Mouse (Mus musculus): Measurements from ENCODE around the gene Wnt1. TPM values are rescaled to one million over a fixed set of nuclear protein-coding genes. Genes with fewer than 3 reads are reported as not detected.

Gene Wnt1
- polyA plus RNA-seq, 1 experiment from 2014 or later, result not detected

DNA sequence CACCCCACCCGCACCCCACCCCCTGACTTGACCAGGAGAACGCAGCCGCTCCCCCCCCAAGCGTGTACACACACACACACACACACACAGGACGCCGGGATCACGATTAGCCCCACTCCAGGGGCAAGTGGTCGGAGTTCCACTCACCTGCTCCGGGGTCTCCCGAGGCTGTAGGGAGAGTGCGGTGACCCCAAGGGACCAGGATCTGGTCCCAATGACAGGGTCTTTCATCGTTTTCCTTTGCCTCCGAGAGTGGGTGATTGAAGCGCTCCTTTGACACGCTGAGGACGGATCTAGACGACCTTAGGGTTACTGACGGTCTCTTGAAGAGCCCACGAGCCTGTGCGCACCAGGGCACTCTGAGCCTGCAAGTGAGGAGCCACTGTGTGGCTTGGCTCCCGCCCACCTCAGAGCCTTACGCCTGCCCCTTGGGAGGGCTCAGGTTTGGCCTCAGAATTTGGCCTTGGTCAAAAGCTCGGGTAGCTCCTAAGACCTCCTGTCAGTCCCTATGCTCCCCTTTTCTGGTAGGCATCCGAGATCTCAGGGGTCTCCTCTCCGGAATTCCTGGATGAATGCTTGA is 11.4 kb upstream of the Wnt1 start:
- Histone ChIP-seq H3K9ac (no peak overlapping the region), H3K4me3 (peak overlapping the region; percentile 41), H3K27me3 (replicated peaks) (peaks cover 93% of the 10 kb centered on the region), H3K9me3 (replicated peaks) (no peaks in the 10 kb centered on the region; the same call in 1 of the 2 replicates), H3K4me2 (peak overlapping the region; percentile 69), H3K27ac (ENCODE audit: poor library complexity, severe bottlenecking) (no peak overlapping the region), H3K36me3 (no peaks in the 10 kb centered on the region), H3K4me1 (replicated peaks) (peaks cover 42% of the 10 kb centered on the region)
- WGBS, result under 1% methylated on average over 25 of the region's 25 CpGs
- no peak for ATAC-seq (ENCODE audit: insufficient number of reproducible peaks, low FRiP score)

DNA sequence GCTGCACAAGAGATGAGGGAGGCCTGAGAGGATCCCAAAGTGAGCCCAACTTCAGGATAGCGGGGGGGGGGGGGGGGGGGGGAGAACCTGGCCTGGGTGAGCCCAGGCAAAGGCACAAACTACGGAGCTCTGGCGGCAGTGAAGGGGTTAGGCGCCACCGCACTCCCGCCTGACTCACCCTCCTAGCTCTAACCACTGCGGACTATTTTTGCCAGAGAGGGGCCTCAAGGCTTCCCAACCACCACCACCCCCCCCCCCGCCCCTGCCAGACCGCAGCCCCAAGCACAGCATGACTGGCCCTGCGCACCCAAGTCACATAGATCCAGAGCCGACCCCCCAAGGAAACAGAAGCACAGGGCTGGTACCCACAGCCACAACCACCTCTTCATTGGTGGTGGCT is 10.9 kb upstream of the Wnt1 start:
- Histone ChIP-seq H3K27me3 (replicated peaks) (peaks cover 89% of the 10 kb centered on the region), H3K4me1 (replicated peaks) (peaks cover 42% of the 10 kb centered on the region), H3K9ac (no peak overlapping the region), H3K27ac (ENCODE audit: poor library complexity, severe bottlenecking) (no peak overlapping the region), H3K9me3 (replicated peaks) (no peaks in the 10 kb centered on the region; the same call in 1 of the 2 replicates), H3K4me3 (peak overlapping the region; percentile 41; the same call in 1 of the 2 replicates), H3K4me2 (peak overlapping the region; percentile 69), H3K36me3 (no peaks in the 10 kb centered on the region)
- ATAC-seq (ENCODE audit: insufficient number of reproducible peaks, low FRiP score), result no peak
- 3% methylated on average over 11 of the region's 11 CpGs for WGBS

DNA sequence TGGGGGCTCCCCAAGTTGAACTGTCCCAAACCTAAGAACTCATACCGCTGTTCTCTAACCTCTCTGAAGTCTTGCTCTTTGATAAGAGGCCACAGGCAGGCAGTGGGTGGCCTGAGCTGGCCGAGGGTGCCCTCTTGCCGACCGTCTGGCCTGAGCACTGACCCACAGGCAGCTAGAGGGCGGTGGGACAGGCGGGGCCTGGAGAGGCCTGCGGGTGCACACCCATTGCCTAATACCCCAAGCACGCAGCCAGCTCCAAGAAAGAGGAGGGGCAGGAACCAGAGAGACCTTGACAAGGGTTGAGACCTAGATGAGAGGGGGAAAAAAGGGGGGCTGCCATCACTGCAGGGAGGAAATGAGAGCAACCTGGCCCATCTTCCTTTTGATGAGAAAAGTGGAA is 9.6 kb upstream of the Wnt1 start:
- Histone ChIP-seq H3K4me2 (peak overlapping the region; percentile 22; the same call in 1 of the 2 replicates), H3K4me3 (no peak overlapping the region), H3K9ac (no peak overlapping the region), H3K36me3 (no peaks in the 10 kb centered on the region), H3K27ac (ENCODE audit: poor library complexity, severe bottlenecking) (no peak overlapping the region), H3K9me3 (replicated peaks) (no peaks in the 10 kb centered on the region; the same call in 1 of the 2 replicates), H3K27me3 (replicated peaks) (peaks cover 83% of the 10 kb centered on the region), H3K4me1 (replicated peaks) (peaks cover 42% of the 10 kb centered on the region)
- ATAC-seq (ENCODE audit: insufficient number of reproducible peaks, low FRiP score), result no peak
- WGBS, result 2% methylated on average over 8 of the region's 8 CpGs

DNA sequence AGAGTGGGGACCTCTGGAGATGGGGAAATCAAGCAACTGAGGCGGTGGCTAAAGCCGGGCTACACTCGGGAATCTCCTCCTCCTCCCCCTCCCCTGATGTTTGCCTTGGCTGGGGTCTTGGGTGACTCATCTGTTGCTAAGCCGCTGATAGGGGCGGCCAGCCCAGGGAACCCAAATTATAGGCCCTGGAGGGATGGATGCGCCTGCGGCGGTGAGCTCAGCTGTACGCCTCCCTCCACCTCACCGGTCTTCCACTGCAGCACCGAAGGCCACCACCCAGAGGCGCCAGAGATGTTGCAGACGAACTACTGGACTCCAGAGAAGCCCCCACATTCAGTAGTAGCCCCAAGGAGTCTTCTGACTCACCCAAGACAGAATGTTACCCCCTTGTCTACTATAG is 9.1 kb upstream of the Wnt1 start:
- peaks cover 83% of the 10 kb centered on the region for H3K27me3 ChIP-seq (replicated peaks)
- H3K27ac ChIP-seq (ENCODE audit: poor library complexity, severe bottlenecking), result no peak overlapping the region
- H3K4me2 ChIP-seq, result peak overlapping the region; percentile 22; the same call in 1 of the 2 replicates
- no peaks in the 10 kb centered on the region for H3K36me3 ChIP-seq
- no peak overlapping the region for H3K4me3 ChIP-seq
- H3K9ac ChIP-seq, result no peak overlapping the region
- H3K4me1 ChIP-seq (replicated peaks), result peaks cover 42% of the 10 kb centered on the region
- WGBS, result 4% methylated on average over 13 of the region's 13 CpGs
- H3K9me3 ChIP-seq (replicated peaks), result no peaks in the 10 kb centered on the region; the same call in 1 of the 2 replicates
- no peak for ATAC-seq (ENCODE audit: insufficient number of reproducible peaks, low FRiP score)

DNA sequence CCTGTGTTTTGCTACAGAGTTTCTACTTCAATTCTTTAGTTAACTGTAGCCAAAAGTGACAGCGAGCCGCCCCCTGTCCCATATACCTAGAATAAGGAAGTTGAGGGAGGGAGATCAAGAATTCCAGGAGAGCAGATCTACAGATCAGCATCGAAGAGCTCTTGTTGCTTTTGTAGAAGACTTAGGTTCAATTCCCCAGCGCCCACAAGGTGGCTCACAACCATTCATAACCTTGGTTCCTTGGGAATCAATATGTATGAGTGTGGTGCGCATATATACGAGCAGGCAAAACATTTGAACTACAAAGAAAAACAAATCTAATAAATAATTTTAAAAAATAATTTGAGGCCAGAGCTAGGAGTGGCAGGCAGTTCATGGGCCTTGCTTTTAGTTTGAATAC is 8.5 kb upstream of the Wnt1 start:
- no peak overlapping the region for H3K4me3 ChIP-seq
- peaks cover 40% of the 10 kb centered on the region for H3K4me1 ChIP-seq (replicated peaks)
- no peak overlapping the region for H3K27ac ChIP-seq (ENCODE audit: poor library complexity, severe bottlenecking)
- H3K27me3 ChIP-seq (replicated peaks), result peaks cover 81% of the 10 kb centered on the region
- H3K9ac ChIP-seq, result no peak overlapping the region
- H3K9me3 ChIP-seq (replicated peaks), result peaks cover 4% of the 10 kb centered on the region
- no peaks in the 10 kb centered on the region for H3K36me3 ChIP-seq
- H3K4me2 ChIP-seq, result no peak overlapping the region
- ATAC-seq (ENCODE audit: insufficient number of reproducible peaks, low FRiP score), result no peak
- 27% methylated on average over 6 of the region's 6 CpGs for WGBS

DNA sequence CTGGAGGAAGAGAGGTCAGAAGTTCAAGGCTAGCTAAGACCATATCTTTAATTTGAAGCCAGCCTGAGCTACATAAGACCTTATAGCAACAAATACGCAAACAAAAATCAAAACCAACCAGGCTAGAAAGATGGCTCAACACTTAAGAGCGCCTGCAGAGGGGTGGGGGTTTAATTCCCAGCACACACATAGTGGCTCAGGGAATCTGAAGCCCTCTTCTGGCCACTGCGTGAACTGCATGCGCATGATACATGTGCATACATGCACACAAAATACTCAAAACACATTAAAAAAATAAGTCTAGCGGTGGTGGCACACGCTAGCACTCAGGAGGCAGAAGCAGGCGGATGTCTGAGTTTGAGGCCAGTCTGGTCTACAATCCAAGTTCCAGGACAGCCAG is 3.9 kb upstream of the Wnt1 start:
- 36% methylated on average over 7 of the region's 7 CpGs for WGBS
- H3K9me3 ChIP-seq (replicated peaks), result peaks cover 4% of the 10 kb centered on the region
- no peaks in the 10 kb centered on the region for H3K36me3 ChIP-seq
- ATAC-seq (ENCODE audit: insufficient number of reproducible peaks, low FRiP score), result no peak
- H3K4me2 ChIP-seq, result no peak overlapping the region
- H3K9ac ChIP-seq, result no peak overlapping the region
- H3K27me3 ChIP-seq (replicated peaks), result peaks cover 77% of the 10 kb centered on the region
- peaks cover 14% of the 10 kb centered on the region for H3K4me1 ChIP-seq (replicated peaks)
- no peak overlapping the region for H3K27ac ChIP-seq (ENCODE audit: poor library complexity, severe bottlenecking)
- H3K4me3 ChIP-seq, result no peak overlapping the region

DNA sequence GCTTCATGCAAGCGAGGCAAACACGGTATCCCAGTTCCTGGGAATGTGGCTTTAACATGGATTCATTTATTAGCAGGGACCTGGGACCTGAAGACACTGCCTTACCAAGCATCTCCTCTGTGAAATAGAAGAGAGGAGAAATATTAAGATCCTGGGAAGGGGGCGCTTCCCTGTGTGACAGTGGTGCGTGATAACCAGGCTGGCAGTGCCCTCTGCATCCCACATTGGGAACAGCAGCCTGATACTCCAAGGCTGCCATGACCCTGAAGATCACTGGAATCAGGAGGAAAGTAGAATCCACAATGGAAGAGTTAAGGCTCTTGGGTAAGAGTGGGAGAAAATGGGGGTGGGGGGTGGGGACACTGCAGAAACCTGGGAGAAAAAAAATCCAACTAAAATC is 1.7 kb upstream of the Wnt1 start:
- no peak for ATAC-seq (ENCODE audit: insufficient number of reproducible peaks, low FRiP score)
- 39% methylated on average over 4 of the region's 4 CpGs for WGBS

DNA sequence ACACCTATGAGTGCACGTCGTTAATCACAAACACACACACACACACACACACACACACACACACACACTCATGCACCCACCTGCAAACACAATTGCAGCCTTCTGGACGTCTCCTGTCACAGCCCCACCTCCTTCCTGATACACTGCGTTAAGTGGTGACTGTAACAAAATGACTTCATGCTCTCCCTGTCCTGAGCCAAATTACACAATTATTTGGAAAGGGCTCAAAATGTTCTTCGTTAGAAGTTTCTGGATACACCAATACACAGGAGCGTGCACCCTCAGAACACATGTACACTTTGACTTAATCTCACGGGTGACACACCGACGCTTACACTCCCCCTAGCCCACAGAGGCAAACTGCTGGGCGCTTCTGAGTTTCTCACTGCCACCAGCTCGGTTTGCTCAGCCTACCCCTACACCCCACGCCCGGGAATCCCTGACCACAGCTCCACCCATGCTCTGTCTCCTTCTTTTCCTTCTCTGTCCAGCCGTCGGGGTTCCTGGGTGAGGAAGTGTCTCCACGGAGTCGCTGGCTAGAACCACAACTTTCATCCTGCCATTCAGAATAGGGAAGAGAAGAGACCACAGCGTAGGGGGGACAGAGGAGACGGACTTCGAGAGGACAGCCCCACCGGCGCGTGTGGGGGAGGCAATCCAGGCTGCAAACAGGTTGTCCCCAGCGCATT is 541 bp upstream of the Wnt1 start:
- no peak overlapping the region for H3K9ac ChIP-seq
- WGBS, result 14% methylated on average over 24 of the region's 24 CpGs
- H3K4me3 ChIP-seq, result peak overlapping the region; percentile 31
- H3K4me2 ChIP-seq, result peak overlapping the region; percentile 55
- peaks cover 4% of the 10 kb centered on the region for H3K9me3 ChIP-seq (replicated peaks)
- H3K27me3 ChIP-seq (replicated peaks), result peaks cover 88% of the 10 kb centered on the region
- H3K27ac ChIP-seq (ENCODE audit: poor library complexity, severe bottlenecking), result no peak overlapping the region
- no peaks in the 10 kb centered on the region for H3K36me3 ChIP-seq
- ATAC-seq (ENCODE audit: insufficient number of reproducible peaks, low FRiP score), result no peak
- H3K4me1 ChIP-seq (replicated peaks), result peaks cover 38% of the 10 kb centered on the region

More for the DNA sequence above, 1.7 kb upstream of the Wnt1 start:
- Histone ChIP-seq H3K4me3 (no peak overlapping the region), H3K4me2 (no peak overlapping the region), H3K9ac (no peak overlapping the region), H3K27ac (ENCODE audit: poor library complexity, severe bottlenecking) (no peak overlapping the region), H3K4me1 (replicated peaks) (peaks cover 33% of the 10 kb centered on the region), H3K9me3 (replicated peaks) (peaks cover 4% of the 10 kb centered on the region), H3K27me3 (replicated peaks) (peaks cover 79% of the 10 kb centered on the region), H3K36me3 (no peaks in the 10 kb centered on the region)

DNA sequence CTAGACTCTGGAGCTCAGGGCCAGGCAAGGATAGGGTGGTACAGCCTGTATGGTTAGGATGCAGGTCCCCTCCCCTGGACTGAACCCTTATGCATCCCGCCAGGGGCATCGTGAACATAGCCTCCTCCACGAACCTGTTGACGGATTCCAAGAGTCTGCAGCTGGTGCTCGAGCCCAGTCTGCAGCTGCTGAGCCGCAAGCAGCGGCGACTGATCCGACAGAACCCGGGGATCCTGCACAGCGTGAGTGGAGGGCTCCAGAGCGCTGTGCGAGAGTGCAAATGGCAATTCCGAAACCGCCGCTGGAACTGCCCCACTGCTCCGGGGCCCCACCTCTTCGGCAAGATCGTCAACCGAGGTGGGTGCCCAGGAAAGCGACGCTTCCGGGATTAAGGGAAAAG is 1.1 kb downstream of the Wnt1 start:
- Histone ChIP-seq H3K9ac (no peak overlapping the region), H3K4me1 (replicated peaks) (peaks cover 38% of the 10 kb centered on the region), H3K27ac (ENCODE audit: poor library complexity, severe bottlenecking) (no peak overlapping the region), H3K4me3 (peak overlapping the region; percentile 35), H3K9me3 (replicated peaks) (peaks cover 2% of the 10 kb centered on the region), H3K4me2 (peak overlapping the region; percentile 62), H3K27me3 (replicated peaks) (peaks cover 93% of the 10 kb centered on the region), H3K36me3 (no peaks in the 10 kb centered on the region)
- ATAC-seq (ENCODE audit: insufficient number of reproducible peaks, low FRiP score), result no peak
- WGBS, result under 1% methylated on average over 23 of the region's 23 CpGs

DNA sequence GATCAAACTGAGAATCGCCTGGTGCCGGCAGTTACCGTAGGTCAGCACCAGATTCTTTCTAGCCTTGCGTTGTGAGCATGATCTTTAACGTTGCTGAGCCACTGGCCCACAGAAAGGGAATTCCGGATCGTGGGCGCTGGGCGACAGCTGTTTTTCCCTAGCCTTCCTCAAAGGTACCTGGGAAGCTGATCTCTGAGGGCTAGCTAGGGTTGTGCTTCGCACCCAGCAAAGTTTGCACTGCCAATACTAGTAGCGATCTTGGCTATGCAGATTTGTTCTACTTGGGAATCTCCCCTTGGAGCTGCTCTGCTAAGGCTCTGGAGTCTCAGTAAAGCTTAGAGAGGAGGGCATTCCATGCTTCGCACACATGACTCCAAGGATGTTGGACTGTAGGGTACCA is 1.6 kb downstream of the Wnt1 start:
- Histone ChIP-seq H3K9me3 (replicated peaks) (no peaks in the 10 kb centered on the region), H3K4me1 (replicated peaks) (peaks cover 38% of the 10 kb centered on the region), H3K9ac (no peak overlapping the region), H3K36me3 (no peaks in the 10 kb centered on the region), H3K4me2 (peak overlapping the region; percentile 62), H3K27me3 (replicated peaks) (peaks cover 96% of the 10 kb centered on the region), H3K27ac (ENCODE audit: poor library complexity, severe bottlenecking) (no peak overlapping the region), H3K4me3 (peak overlapping the region; percentile 35)
- under 1% methylated on average over 12 of the region's 12 CpGs for WGBS
- ATAC-seq (ENCODE audit: insufficient number of reproducible peaks, low FRiP score), result no peak

DNA sequence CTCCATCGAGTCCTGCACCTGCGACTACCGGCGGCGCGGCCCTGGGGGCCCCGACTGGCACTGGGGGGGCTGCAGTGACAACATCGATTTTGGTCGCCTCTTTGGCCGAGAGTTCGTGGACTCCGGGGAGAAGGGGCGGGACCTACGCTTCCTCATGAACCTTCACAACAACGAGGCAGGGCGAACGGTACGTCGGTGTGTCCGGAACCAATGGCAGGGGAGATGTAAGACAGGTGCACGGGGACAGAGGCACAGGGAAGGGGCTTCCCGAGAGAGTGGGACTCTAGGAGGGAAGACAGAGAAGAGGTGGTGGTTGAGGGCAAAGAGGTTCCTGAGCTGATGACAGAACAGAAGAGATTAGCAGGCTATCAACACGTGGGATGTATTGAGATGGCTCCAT is 2.1 kb downstream of the Wnt1 start:
- Histone ChIP-seq H3K9me3 (replicated peaks) (no peaks in the 10 kb centered on the region), H3K4me1 (replicated peaks) (peaks cover 43% of the 10 kb centered on the region), H3K27me3 (replicated peaks) (peaks cover 97% of the 10 kb centered on the region), H3K4me3 (peak overlapping the region; percentile 35), H3K4me2 (peak overlapping the region; percentile 62; the same call in 1 of the 2 replicates), H3K36me3 (no peaks in the 10 kb centered on the region), H3K9ac (no peak overlapping the region), H3K27ac (ENCODE audit: poor library complexity, severe bottlenecking) (no peak overlapping the region)
- 2% methylated on average over 23 of the region's 23 CpGs for WGBS
- ATAC-seq (ENCODE audit: insufficient number of reproducible peaks, low FRiP score), result no peak
